Mouse (Mus musculus) adrenal gland, postnatal 10 days (tissue): ENCODE data around the gene Limk1. TPM values are rescaled to one million over a fixed set of nuclear protein-coding genes. Genes with fewer than 3 reads are reported as not detected.
"Not testable (repeated sequence)": the region's sequence is repeated elsewhere in the genome, so short reads cannot be mapped to it uniquely, and the experiment has no call there.

Experiments used
- DNase-seq: peaks from one replicate; pipeline ENCODE4 v3.0.0; 2021; ENCODE audit warnings: mixed read lengths
- total RNA-seq, 2 experiments: library from RNA; stranded (reverse); gene quantifications; 2 replicates each; pipeline ENCODE4 v1.2.3; 2021

Gene Limk1
- total RNA-seq, 2 experiments from 2014 or later, result 17.9 to 20.5 TPM

GRCm38 (mm10) chr5:134677491-134677890, 10.9 kb downstream of the Limk1 start:
- no peak for DNase-seq

GRCm38 (mm10) chr5:134675956-134676759, 12.2 kb downstream of the Limk1 start:
- DNase-seq, result peak; percentile 87

GRCm38 (mm10) chr5:134674977-134675376, 13.4 kb downstream of the Limk1 start:
- DNase-seq, result no peak

- no peak for DNase-seq
Observed at GRCm38 (mm10) chr5:134672611-134673010, 15.8 kb downstream of the Limk1 start.

GRCm38 (mm10) chr5:134672198-134672516, 16.2 kb downstream of the Limk1 start:
- no peak for DNase-seq

- no peak for DNase-seq
Observed at GRCm38 (mm10) chr5:134671335-134672197, 16.8 kb downstream of the Limk1 start.

- no peak for DNase-seq
Observed at GRCm38 (mm10) chr5:134669001-134669708, 19.2 kb downstream of the Limk1 start.

- peak; percentile 32 for DNase-seq
Observed at GRCm38 (mm10) chr5:134668495-134668894, 19.9 kb downstream of the Limk1 start.

- no peak for DNase-seq
Observed at GRCm38 (mm10) chr5:134656708-134657107, 31.7 kb downstream of the Limk1 start.

GRCm38 (mm10) chr5:134652015-134652414, 36.4 kb downstream of the Limk1 start:
- DNase-seq, result peak; percentile 52

- DNase-seq, result peak; percentile 69
Observed at GRCm38 (mm10) chr5:134650926-134651325, 37.5 kb downstream of the Limk1 start.

GRCm38 (mm10) chr5:134648976-134649375, 39.4 kb downstream of the Limk1 start:
- not testable (repeated sequence) for DNase-seq

GRCm38 (mm10) chr5:134647394-134647793, 41.0 kb downstream of the Limk1 start:
- no peak for DNase-seq

GRCm38 (mm10) chr5:134646461-134646860, 41.9 kb downstream of the Limk1 start:
- no peak for DNase-seq

- peak; percentile 56 for DNase-seq
Observed at GRCm38 (mm10) chr5:134644643-134645118, 43.7 kb downstream of the Limk1 start.

- DNase-seq, result no peak
Observed at GRCm38 (mm10) chr5:134644121-134644520, 44.3 kb downstream of the Limk1 start.

- no peak for DNase-seq
Observed at GRCm38 (mm10) chr5:134640371-134640770, 48.0 kb downstream of the Limk1 start.

GRCm38 (mm10) chr5:134639269-134639682, 49.1 kb downstream of the Limk1 start, which contains the start of gene Eif4h:
Eif4h (minus strand) TSS chr5:134639490.
- DNase-seq, result peak; percentile 99

GRCm38 (mm10) chr5:134638461-134639268, 49.7 kb downstream of the Limk1 start:
- DNase-seq, result no peak

GRCm38 (mm10) chr5:134637820-134638367, 50.5 kb downstream of the Limk1 start:
- no peak for DNase-seq

- DNase-seq, result no peak
Observed at GRCm38 (mm10) chr5:134632841-134633240, 55.6 kb downstream of the Limk1 start.
